Mouse (Mus musculus): ENCODE data around the gene Hmga2. TPM values are rescaled to one million over a fixed set of nuclear protein-coding genes. Genes with fewer than 3 reads are reported as not detected.

Gene Hmga2
- total and polyA plus RNA-seq, 3 experiments = 0.15 TPM; not detected in 2

DNA sequence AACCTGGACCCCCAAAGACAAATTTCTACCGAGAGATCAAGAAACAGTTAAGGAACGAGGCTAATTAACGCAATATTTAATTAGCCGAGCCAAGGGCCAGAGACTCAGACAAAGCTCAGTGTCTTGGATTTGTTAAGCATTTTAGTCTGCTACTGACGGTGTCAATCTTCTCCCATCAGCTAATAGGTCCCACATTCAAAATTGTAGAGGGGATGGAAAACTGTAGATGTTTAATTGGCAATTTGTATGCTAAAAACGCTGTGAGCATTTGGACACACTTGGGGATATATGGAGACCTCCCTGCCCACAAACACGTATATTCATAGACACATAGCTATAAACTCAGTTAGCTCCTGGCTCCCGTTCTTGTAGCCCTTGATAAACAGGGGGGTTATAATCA lies 89.2 kb downstream of the Hmga2 start:
- Histone ChIP-seq H3K36me3 (ENCODE audit: control insufficient read depth in 1 of 2, insufficient read depth in 2 of 2, low read length in 2 of 2) (no peaks in the 10 kb centered on the region), H3K27me3 (ENCODE audit: control insufficient read depth in 1 of 2, insufficient read depth in 2 of 2, low read length in 2 of 2) (no peaks in the 10 kb centered on the region), H3K4me1 (ENCODE audit: control insufficient read depth in 1 of 2, insufficient read depth in 2 of 2, low read length in 2 of 2) (no peaks in the 10 kb centered on the region), H3K4me3 (ENCODE audit: control insufficient read depth in 1 of 2, insufficient read depth in 1 of 2, low read depth in 2 of 2, low read length in 2 of 2) (no peak overlapping the region), H3K9ac (ENCODE audit: control insufficient read depth, low read depth, low read length, poor library complexity, severe bottlenecking) (no peak overlapping the region), H3K79me2 (ENCODE audit: control insufficient read depth, insufficient read depth, low read length, poor library complexity) (no peaks in the 10 kb centered on the region), H3K9me3 (replicated peaks; ENCODE audit: insufficient read depth, low read length) (no peaks in the 10 kb centered on the region), H3K27ac (ENCODE audit: control insufficient read depth, low read depth, low read length) (no peak overlapping the region)
- TF ChIP-seq ELF1 (IDR thresholded peaks at IDR 0.05; ENCODE audit: low read depth, low read length) = no peak
- DNase-seq (ENCODE audit: low read depth, low spot score) = no peak

DNA sequence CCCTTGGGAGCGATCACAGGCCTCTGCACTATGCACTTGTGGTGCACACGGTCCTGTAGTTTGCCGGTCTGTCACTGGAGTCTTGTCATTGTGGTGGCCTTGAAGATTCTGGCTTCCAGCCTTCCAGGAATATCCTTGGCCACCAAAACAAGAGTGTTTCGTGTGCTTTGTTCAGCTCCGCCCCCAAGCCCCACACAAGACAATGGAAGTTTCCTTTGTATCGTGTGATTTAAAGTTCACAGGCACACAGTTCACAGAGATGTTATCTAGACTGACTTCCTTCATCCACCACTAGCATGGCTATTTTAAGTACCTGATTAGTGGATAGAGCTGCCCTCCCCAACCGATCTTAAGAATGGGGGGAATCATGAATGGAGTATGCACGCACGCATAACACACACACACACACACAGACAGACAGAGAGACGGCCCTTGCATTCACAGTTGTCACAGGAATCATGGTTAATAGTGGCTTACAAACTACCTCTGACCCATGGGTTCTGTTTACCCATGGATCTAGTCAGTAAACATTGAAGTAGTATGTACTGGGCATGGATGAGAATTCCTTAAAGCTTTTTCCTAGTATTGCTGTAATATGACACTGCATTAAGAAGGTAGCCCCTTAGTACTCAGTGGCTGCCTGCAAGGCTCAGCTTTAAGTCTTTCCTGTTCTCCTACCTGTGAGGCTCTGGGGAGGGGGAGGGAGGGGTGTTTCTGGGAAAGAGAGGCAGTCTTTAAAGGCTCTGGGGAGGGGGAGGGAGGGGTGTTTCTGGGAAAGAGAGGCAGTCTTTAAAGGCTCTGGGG lies 91.3 kb downstream of the Hmga2 start:
- no peaks in the 10 kb centered on the region for H3K36me3 ChIP-seq (ENCODE audit: control insufficient read depth in 1 of 2, insufficient read depth in 2 of 2, low read length in 2 of 2)
- TF ChIP-seq TBP (IDR thresholded peaks at IDR 0.05; ENCODE audit: low read depth, low read length) (no peak), RAD21 (IDR thresholded peaks at IDR 0.05; ENCODE audit: low read depth, low read length) (no peak), RCOR1 (IDR thresholded peaks at IDR 0.05; ENCODE audit: low read depth, low read length) (no peak), ELF1 (IDR thresholded peaks at IDR 0.05; ENCODE audit: low read depth, low read length) (no peak), UBTF (IDR thresholded peaks at IDR 0.05; ENCODE audit: borderline replicate concordance, insufficient read depth, low read depth, low read length) (no peak), MAX (IDR thresholded peaks at IDR 0.05; ENCODE audit: low read length) (no peak), TAL1 (IDR thresholded peaks at IDR 0.05; ENCODE audit: low read length) (no peak), USF1 (IDR thresholded peaks at IDR 0.05; ENCODE audit: low read depth, low read length) (no peak), MEF2A (IDR thresholded peaks at IDR 0.05; ENCODE audit: extremely low read depth, insufficient replicate concordance, low read depth, low read length, poor library complexity, severe bottlenecking) (no peak), BHLHE40 (IDR thresholded peaks at IDR 0.05; ENCODE audit: borderline replicate concordance, low read depth, low read length) (no peak), ZKSCAN1 (IDR thresholded peaks at IDR 0.05; ENCODE audit: low read depth, low read length) (no peak)
- no peaks in the 10 kb centered on the region for H3K9me3 ChIP-seq (replicated peaks; ENCODE audit: insufficient read depth, low read length)
- H3K4me3 ChIP-seq (ENCODE audit: control insufficient read depth in 1 of 2, insufficient read depth in 1 of 2, low read depth in 2 of 2, low read length in 2 of 2) = no peak overlapping the region
- no peak overlapping the region for H3K9ac ChIP-seq (ENCODE audit: control insufficient read depth, low read depth, low read length, poor library complexity, severe bottlenecking)
- H3K27ac ChIP-seq (ENCODE audit: control insufficient read depth, low read depth, low read length) = no peak overlapping the region
- no peaks in the 10 kb centered on the region for H3K27me3 ChIP-seq (ENCODE audit: control insufficient read depth in 1 of 2, insufficient read depth in 2 of 2, low read length in 2 of 2)
- DNase-seq (ENCODE audit: low read depth, low spot score) = no peak
- H3K79me2 ChIP-seq (ENCODE audit: control insufficient read depth, insufficient read depth, low read length, poor library complexity) = no peaks in the 10 kb centered on the region
- H3K4me1 ChIP-seq (ENCODE audit: control insufficient read depth in 1 of 2, insufficient read depth in 2 of 2, low read length in 2 of 2) = no peaks in the 10 kb centered on the region

GRCm38 (mm10) chr10:120384040-120384439 lies 92.2 kb downstream of the Hmga2 start:
- Histone ChIP-seq H3K4me1 (ENCODE audit: control insufficient read depth in 1 of 2, insufficient read depth in 2 of 2, low read length in 2 of 2) (no peaks in the 10 kb centered on the region), H3K4me3 (ENCODE audit: control insufficient read depth in 1 of 2, insufficient read depth in 1 of 2, low read depth in 2 of 2, low read length in 2 of 2) (no peak overlapping the region), H3K36me3 (ENCODE audit: control insufficient read depth in 1 of 2, insufficient read depth in 2 of 2, low read length in 2 of 2) (no peaks in the 10 kb centered on the region), H3K9ac (ENCODE audit: control insufficient read depth, low read depth, low read length, poor library complexity, severe bottlenecking) (no peak overlapping the region), H3K27me3 (ENCODE audit: control insufficient read depth in 1 of 2, insufficient read depth in 2 of 2, low read length in 2 of 2) (no peaks in the 10 kb centered on the region), H3K27ac (ENCODE audit: control insufficient read depth, low read depth, low read length) (no peak overlapping the region), H3K9me3 (replicated peaks; ENCODE audit: insufficient read depth, low read length) (no peaks in the 10 kb centered on the region), H3K79me2 (ENCODE audit: control insufficient read depth, insufficient read depth, low read length, poor library complexity) (no peaks in the 10 kb centered on the region)
- no peak for DNase-seq (ENCODE audit: low read depth, low spot score)
- TF ChIP-seq SMC3 (IDR thresholded peaks at IDR 0.05; ENCODE audit: low read depth, low read length) = no peak
- no peak for TF ChIP-seq TCF12 (IDR thresholded peaks at IDR 0.05; ENCODE audit: low read depth, low read length)
- TF ChIP-seq HCFC1 (IDR thresholded peaks at IDR 0.05; ENCODE audit: low read depth, low read length) = no peak
- TF ChIP-seq ZKSCAN1 (IDR thresholded peaks at IDR 0.05; ENCODE audit: low read depth, low read length) = no peak
- TF ChIP-seq NRF1 (IDR thresholded peaks at IDR 0.05; ENCODE audit: insufficient read depth, low read depth, low read length, poor library complexity, severe bottlenecking) = no peak
